Mouse (Mus musculus): ENCODE results near the gene Gal3st3.
"Not testable (repeated sequence)": the region's sequence is repeated elsewhere in the genome, so short reads cannot be mapped to it uniquely, and the experiment has no call there.

The Gal3st3 gene

DNA sequence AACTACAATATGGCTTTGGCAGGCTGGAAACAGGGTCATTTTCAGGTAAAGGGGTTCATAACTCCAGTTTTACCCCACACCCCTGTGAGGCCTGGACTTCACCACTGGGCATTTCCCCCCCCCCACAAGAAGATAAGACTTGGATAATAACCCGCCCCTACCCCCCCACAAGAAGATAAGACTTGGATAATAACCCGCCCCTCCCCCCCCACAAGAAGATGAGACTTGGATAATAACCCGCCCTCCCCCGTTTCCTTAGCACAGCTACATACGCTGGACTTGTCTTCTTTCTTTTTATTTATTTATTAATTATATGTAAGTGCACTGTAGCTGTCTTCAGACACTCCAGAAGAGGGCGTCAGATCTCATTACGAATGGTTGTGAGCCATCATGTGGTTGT, 10.9 kb downstream of the Gal3st3 start:
- no peak for DNase-seq

DNA sequence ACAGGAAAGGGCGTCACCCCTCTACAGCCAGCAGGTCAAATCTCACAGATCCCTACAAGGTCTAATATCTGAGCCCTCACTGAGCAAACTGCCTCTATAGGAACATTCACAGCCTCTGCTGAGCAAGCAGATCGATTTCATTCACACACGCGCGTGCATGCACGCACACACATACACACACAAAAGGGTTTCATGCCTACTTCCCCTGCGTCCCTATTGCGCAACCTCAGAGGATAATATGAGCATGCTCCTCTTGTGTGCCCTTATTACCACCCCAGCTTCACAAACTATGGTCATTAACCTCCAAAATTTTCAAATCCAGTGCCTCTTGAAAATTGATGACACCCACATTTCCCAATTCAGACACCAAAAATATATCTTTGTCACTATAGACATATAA, 15.1 kb downstream of the Gal3st3 start:
- no peak for DNase-seq

DNA sequence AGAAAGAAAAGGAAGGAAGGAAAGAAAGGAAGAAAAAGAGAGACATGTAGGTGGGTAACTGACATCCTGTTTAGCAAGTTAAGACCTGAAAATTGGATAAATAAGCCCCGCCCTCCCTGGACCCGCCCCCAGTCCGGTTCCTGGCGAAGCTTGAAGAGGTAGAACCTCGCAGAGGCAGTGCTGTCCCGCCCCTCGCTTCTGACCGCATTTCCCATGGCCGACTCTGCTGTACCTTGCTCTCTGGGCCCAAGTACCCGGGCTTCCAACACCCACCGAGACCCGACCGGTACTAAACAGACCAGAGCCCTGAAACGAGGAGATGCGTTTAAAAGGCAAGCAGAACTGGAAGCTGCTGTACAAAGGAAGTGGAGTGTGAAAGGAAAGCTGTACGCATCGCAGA, 25.7 kb downstream of the Gal3st3 start:
- DNase-seq, result no peak

DNA sequence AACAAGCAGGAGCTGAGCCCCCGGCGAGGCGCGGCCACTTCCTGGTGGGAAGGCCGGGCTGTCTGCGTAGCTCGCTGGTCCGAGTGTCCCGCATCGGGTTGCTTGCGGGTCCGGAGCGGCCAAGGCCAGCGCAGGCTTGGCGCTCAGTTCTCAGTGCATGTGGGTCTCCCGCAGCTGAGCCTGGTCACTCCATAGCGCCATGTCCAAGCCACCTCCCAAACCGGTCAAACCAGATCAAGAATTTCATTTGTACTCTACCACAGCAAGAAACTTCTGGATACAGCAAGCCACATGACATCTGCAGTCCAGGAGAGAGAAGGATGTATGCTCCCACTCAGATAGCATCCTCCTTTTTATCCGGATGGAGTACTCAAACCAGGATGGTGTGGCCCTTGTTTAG, 29.8 kb downstream of the Gal3st3 start:
- DNase-seq, result no peak

DNA sequence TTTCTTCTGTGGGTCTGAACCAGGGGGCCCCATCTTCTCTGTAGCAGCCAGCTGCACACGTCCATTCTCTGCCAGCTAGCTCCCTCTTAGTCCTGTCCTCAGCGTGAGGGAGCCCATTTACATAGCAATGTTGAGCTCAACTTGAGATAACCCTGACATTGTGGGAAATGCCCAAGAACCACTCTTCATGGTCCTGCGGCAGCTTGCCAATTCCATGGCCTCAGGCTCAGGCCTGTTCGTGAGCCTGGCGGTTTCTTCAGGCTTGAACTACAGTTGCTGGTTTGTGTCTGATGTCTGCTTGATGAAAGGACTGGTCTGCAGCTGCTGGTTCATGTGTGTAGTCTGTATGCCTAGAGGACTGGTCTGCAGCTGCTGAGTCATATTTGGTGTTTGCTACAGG, 36.6 kb downstream of the Gal3st3 start:
- no peak for DNase-seq

DNA sequence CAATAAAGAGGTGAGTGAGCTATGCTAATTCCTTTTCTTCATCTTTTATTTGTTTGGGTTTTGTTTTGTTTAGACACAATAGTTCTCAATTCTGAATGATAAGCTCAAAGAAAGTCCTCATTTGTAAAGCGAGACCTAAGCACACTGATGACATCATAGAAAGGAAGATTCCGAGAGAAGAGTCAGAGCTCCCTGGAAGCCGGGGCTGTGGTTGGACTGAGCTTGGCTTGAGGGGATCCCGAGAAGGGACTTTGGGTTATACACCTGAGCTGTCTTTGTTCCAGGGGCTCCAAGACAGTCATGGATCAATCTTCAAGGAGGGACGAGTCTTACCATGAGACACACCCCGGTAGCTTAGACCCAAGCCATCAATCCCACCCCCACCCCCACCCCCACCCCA, 37.3 kb downstream of the Gal3st3 start, which contains the start of gene Catsper1:
Gene Catsper1, plus strand, starts transcription at position 301 of the 400 bp plus-strand sequence.
- no peak for DNase-seq

DNA sequence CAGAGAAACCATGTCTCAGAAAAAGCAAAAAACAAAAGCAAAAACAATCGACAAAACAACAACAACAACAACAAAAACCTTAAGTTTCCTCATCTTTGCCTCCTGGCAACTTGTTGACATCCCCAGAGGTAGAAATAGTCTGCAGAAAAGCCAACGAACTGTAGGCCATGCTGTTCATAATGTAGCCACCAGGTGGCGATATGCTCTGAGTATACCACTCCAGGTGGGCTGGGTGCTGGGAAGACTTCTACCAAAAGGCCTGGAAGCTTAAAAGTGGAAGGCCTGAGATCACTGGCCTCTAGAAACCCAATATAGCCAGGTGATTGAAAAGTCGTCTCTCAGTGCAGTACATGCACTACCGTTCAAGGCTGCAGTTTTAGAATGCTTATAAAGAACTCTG, 39.8 kb downstream of the Gal3st3 start:
- peak; percentile 50 for DNase-seq

DNA sequence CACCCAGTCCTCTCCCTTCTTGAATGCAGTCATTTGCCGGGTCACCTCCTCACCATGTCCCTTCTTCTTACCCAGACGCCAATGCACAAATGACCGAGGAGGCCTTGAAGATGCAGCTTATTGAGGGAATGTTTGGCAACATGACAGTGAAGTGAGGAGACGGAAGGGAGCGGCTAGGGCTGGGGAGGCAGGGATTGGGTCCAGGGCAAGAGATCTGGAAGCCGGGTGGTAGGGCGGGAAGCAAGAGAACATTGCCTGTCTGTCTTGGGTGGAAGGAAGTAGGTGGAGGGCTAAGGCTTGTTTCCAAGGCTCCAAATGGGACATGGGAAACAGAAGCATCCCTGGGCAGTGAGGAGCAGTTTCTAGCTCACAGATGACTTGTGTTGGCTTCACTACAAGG, 43.2 kb downstream of the Gal3st3 start:
- no peak for DNase-seq

DNA sequence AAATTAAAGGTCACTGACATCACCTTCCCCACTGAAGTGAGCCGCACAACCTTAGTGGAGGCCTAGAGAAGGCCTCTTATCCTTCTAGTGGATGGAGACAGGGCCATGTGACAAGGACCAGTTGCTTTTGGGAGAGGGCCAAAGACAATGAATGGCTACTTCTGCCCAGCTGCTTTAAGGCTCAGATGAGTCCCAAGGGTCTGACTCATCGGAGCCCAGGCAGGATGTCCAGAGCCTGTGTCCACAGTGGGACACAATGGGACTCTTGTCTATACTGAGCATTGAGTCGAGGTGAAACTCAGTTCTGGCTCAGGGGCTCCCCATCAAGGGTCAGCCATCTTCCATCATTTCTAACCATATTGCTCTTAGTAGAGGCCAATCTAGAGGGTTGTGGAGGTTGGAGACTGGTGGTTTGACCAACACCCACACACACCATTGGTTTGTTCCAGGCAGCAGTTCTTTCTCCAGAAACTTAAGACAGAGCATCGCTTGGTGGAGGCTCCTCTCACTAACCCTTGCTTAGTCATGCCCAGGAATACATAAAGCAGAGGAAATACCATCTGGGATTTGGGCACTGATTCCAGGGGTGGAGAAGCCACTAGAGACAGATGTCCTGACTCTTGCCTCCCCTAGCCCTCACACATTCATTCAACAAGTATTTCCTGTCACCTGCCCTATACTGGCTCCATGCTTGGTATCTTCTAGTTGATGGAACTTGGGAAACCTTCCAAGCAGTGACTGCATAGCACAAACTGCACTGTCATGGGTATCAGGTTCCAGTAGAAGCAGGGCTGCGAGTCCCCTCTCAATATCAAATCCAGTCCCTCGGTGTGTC, 47.4 kb downstream of the Gal3st3 start:
- no peak for DNase-seq

DNA sequence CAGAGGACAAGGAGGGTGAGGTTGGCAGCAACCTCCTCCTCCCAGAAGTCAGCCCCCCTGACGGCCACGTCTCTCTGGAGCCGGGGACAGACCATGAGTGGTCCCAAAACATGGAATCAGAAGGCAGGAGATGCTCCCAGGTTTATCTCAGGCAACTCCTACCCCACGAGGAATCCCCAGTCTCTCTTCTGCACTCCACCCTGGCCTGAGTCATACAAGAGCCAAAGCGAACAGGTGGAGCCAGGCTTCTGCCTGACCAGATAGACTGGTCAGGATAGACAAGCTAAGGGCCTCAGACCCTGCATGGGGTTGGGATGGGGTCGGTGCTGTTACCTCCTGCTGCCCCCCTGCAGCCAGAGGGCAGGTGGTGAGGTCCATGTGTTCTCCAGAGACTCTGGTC, 49.9 kb downstream of the Gal3st3 start:
- no peak for DNase-seq

DNA sequence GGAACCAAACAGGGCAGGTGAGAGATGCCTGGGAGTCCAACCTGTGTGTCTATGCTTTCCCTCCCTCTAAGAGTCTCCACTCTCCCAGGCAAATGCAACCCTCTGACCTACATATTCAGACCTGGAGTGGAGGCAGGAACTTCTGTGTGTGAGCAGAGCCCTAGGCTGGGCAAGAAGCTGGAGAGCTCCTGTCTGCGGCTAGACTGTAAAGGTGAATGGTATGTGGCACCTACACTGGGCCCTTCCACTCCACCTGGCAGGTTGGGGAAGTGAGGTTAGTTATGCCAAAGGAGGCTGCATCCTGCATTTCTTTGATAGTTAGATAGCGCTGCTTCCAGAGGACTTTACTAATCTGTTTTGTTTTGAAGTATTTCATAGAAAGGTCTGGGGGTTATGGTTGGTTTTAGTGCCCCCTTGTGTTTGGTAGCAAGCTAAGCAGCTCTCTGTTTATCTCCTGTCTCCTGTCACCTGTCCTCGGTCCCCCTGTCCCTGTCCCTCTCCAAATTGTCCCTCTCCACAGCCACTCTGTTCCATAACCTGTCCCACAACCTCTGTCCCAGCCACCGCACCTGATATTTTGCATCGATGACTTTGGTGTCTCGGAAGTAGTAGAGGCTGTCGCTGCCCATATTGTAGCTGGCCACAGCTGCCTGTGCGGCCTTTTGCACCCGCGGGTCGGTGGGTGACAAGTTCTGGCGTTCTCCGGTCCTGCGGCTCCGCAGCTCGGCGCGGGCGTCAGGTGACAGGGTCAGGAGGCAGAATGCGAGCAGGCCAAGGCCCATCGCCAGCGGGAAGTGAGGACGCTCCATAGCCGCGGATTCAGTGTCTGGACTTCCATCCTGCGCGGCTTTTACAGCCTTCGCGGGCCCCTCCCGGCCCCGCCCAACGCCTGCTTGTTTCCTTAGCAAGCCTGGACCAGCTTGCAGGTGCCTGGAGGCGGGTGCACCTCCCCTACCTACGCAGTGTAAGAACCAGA, 50.7 kb downstream of the Gal3st3 start:
- DNase-seq, result peak; percentile 43

DNA sequence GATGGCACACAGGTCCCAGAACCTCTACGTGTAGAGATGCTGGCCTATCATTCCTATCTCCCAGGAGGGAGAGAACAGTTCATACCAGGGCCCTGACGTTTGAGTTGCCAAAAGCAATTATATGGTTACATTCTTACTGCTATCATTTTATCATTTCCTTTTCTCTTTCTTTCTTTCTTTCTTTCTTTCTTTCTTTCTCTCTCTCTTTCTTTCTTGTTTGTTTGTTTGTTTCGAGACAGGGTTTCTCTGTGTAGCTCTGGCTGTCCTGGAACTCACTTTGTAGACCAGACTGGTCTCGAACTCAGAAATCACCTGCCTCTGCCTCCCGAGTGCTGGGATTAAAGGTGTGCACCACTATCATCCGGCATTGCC, 51.4 kb downstream of the Gal3st3 start, which contains the start of gene Cst6:
Gene Cst6, minus strand, starts transcription at position 73 of the 372 bp plus-strand sequence.
- DNase-seq, result not testable (repeated sequence)

DNA sequence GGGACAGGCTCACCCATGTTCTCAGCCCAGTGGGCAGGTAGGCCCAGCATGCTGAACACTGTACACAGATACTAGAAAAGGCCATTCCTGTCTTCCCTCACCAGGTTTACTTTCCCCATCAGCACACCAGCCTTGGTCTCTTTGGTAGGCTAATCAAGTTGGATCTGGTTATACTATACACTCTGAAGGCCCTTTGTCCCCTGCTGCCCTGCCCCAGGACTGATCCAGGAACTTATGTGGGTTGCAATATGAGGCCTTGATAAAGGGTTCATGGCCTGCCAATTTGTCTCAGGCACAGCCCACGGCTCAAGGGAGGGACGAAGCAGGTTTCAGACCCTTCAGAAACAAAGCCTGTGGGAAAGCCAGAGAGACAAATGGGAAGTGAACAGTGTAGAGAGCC, 55.5 kb downstream of the Gal3st3 start:
- no peak for DNase-seq

DNA sequence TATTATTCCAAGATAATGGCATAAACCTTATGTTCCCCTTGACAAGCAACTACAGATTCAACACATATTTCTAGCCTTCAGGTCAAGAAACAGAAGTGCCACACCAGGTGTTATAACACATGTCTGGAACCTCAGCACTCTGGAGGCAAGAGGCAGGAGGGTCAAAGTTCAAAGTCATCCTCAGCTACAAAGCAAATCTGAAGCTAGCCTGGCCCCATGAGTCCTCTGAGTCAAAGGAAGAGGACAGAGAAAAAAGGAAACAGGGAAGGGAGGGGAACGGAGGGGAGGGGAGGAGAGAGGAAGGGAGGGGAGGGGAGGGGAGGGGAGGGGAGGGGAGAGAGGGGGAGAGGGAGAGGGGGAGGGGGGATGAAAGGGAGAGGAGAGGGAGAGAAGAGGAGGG, 57.9 kb downstream of the Gal3st3 start:
- no peak for DNase-seq

Measured in right cerebral cortex, postnatal 25 days (tissue).